17 mouse cellular contexts compared by ENCODE assay signal in the genomic region with DNA sequence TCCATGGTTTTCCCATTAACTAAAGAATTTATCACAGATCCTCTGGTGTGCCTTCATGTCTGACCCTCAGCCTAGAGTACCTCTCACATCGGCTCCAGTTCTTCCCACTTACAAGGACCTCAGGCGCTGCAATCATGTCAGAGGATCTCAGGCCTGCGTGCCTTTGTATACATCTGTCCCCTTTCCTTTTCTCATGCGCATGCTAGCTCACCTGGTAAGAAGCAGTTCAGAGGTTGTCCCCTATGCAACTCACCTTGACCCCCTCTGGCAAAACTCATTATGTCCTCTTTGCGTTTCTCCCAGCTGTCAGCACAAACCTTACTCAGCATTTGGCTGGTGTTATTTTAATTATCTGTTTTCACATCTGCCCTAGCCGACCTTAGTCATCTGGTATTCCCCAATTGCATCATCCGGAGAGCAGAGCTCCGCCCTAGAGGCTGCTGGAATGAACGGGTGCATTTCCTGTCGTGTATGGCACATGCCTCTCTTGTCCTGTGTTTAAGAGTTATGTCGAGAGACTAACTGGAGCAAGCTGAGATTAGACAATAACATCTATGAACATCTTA.
A peak's percentile ranks its signal among the peaks of the same experiment; 100 is the strongest.
DNase-seq lines count a peak whose midpoint lies in the region; ATAC-seq and TF ChIP-seq lines count a peak whose summit lies in the region.
"Had no signal": no experiment of that assay in that cellular context is flagged by ENCODE, and none has a peak within 500 bp of the region (broad histone marks: within the 10 kb centered on the region; RNA-seq: fewer than 3 reads in every experiment).

No protein-coding gene starts in this region.

- H3K9ac ChIP-seq in liver, postnatal 0 days (replicated peaks) = no peak overlapping the region
- H3K9ac ChIP-seq in liver, embryonic 11.5 days (ENCODE audit: low read depth, low read length) = no peak overlapping the region
- H3K9ac ChIP-seq in CH12.LX (ENCODE audit: insufficient read depth, low read depth) = no peak overlapping the region
- H3K9ac ChIP-seq: embryonic facial prominence, embryonic 12.5 days; kidney, embryonic 15.5 days; limb, embryonic 12.5 days had no signal

- TF ChIP-seq EP300 in liver, postnatal 0 days (IDR thresholded peaks at IDR 0.05; ENCODE audit: low read depth) = no peak
- TF ChIP-seq EP300 in CH12.LX (IDR thresholded peaks at IDR 0.05; ENCODE audit: low read length) = no peak

- no peak overlapping the region for H3K4me3 ChIP-seq in liver, postnatal 0 days (ENCODE audit: low read depth, low read length)
- no peak overlapping the region for H3K4me3 ChIP-seq in liver, embryonic 11.5 days (ENCODE audit: low read depth, low read length)
- H3K4me3 ChIP-seq in CH12.LX (replicated peaks in 1 of 3; ENCODE audit: low read depth in 2 of 3, low read length in 2 of 3, poor library complexity in 1 of 3) = no peak overlapping the region
- H3K4me3 ChIP-seq: embryonic facial prominence, embryonic 12.5 days; kidney, embryonic 15.5 days; limb, embryonic 12.5 days had no signal

- peaks cover 5% of the 10 kb centered on the region; the same call in 1 of the 2 replicates for H3K4me1 ChIP-seq in liver, postnatal 0 days (ENCODE audit: insufficient read depth)
- H3K4me1 ChIP-seq in liver, embryonic 11.5 days (replicated peaks; ENCODE audit: control insufficient read depth, insufficient read depth, low read length) = peaks cover 10% of the 10 kb centered on the region
- peaks cover 10 to 17% of the 10 kb centered on the region in 2 experiments; a peak in 3 of 4 replicates for H3K4me1 ChIP-seq in CH12.LX (ENCODE audit: control insufficient read depth in 1 of 2, insufficient read depth in 2 of 2)

- H3K36me3 ChIP-seq in liver, postnatal 0 days (replicated peaks; ENCODE audit: insufficient read depth, low read length) = no peaks in the 10 kb centered on the region
- H3K36me3 ChIP-seq in liver, embryonic 11.5 days (ENCODE audit: control insufficient read depth, insufficient read depth, low read length) = no peaks in the 10 kb centered on the region
- H3K36me3 ChIP-seq in CH12.LX (replicated peaks in 1 of 2; ENCODE audit: control insufficient read depth in 1 of 2, insufficient read depth in 1 of 2, low read length in 1 of 2) = no peaks in the 10 kb centered on the region
- H3K36me3 ChIP-seq: embryonic facial prominence, embryonic 12.5 days; kidney, embryonic 15.5 days; limb, embryonic 12.5 days had no signal

- no peak for TF ChIP-seq RAD21 in CH12.LX (IDR thresholded peaks at IDR 0.05; ENCODE audit: low read depth, low read length)

- WGBS in liver, postnatal 0 days (ENCODE audit: insufficient replicate concordance) = 67% methylated on average over 11 of the region's 11 CpGs
- WGBS in liver, embryonic 11.5 days = 76% methylated on average over 11 of the region's 11 CpGs

- no peak overlapping the region for H3K4me2 ChIP-seq in liver, postnatal 0 days (ENCODE audit: low read depth, low read length)
- H3K4me2 ChIP-seq in liver, embryonic 11.5 days = no peak overlapping the region
- no peak overlapping the region for H3K4me2 ChIP-seq in CH12.LX (ENCODE audit: insufficient read depth, low read depth, poor library complexity, severe bottlenecking)
- H3K4me2 ChIP-seq: embryonic facial prominence, embryonic 12.5 days; kidney, embryonic 15.5 days; limb, embryonic 12.5 days; midbrain, embryonic 11.5 days had no signal

- no peaks in the 10 kb centered on the region for H3K9me3 ChIP-seq in liver, postnatal 0 days (ENCODE audit: low read length)
- H3K9me3 ChIP-seq in liver, embryonic 11.5 days (ENCODE audit: control insufficient read depth, low read length) = no peaks in the 10 kb centered on the region
- peaks cover 3% of the 10 kb centered on the region for H3K9me3 ChIP-seq in CH12.LX (replicated peaks; ENCODE audit: low read length)
- H3K9me3 ChIP-seq: embryonic facial prominence, embryonic 12.5 days; kidney, embryonic 15.5 days had no signal

- peak; percentile 33; the same call in 1 of the 2 replicates for ATAC-seq in liver, postnatal 0 days
- ATAC-seq in liver, embryonic 11.5 days (replicated peaks; ENCODE audit: low FRiP score) = no peak
- ATAC-seq: forebrain, embryonic 16.5 days had no signal

- H3K27ac ChIP-seq in liver, postnatal 0 days (ENCODE audit: low read depth) = no peak overlapping the region
- no peak overlapping the region for H3K27ac ChIP-seq in liver, embryonic 11.5 days (ENCODE audit: low read depth, low read length)
- no peak overlapping the region for H3K27ac ChIP-seq in CH12.LX (ENCODE audit: insufficient read depth, low read depth)
- H3K27ac ChIP-seq: embryonic facial prominence, embryonic 12.5 days; limb, embryonic 12.5 days; macrophage had no signal

- no peak for TF ChIP-seq POLR2A in CH12.LX (IDR thresholded peaks at IDR 0.05; ENCODE audit: low read depth, low read length)

- no peak for TF ChIP-seq CTCF in liver, postnatal 0 days (IDR thresholded peaks at IDR 0.05; ENCODE audit: low read depth)
- TF ChIP-seq CTCF in CH12.LX (conservative IDR thresholded peaks at IDR 0.05 in 1 of 2, IDR thresholded peaks at IDR 0.05 in 1 of 2; ENCODE audit: low read depth in 2 of 2, low read length in 2 of 2) = no peak

- no peaks in the 10 kb centered on the region for H3K79me2 ChIP-seq in CH12.LX (replicated peaks; ENCODE audit: control insufficient read depth, extremely low read depth, insufficient read depth, poor library complexity, severe bottlenecking)

- DNase-seq in liver, postnatal 0 days = no peak
- DNase-seq in liver, embryonic 11.5 days (ENCODE audit: low spot score) = no peak
- DNase-seq in CH12.LX (ENCODE audit: extremely low read depth) = no peak
- peak; percentile 37 for DNase-seq in NIH3T3 (ENCODE audit: low read depth)
- peak; percentile 44 for DNase-seq in skeletal muscle tissue, adult 2 months (ENCODE audit: low read depth, low spot score)
- no peak for DNase-seq in thymus, postnatal 36 days
- no peak for DNase-seq in thymus, adult 18-20 months
- DNase-seq: adrenal gland, postnatal 36 days; cerebellum, adult 8-10 months; heart, adult 11 months; lung, adult 2 months had no signal

- H3K27me3 ChIP-seq in liver, postnatal 0 days (ENCODE audit: insufficient read depth, low read length) = 0 out of 2 replicates have a peak, but pooled peaks cover 2% of the 10 kb centered on the region
- H3K27me3 ChIP-seq in liver, embryonic 11.5 days (replicated peaks; ENCODE audit: control insufficient read depth, insufficient read depth, low read length) = no peaks in the 10 kb centered on the region
- H3K27me3 ChIP-seq in CH12.LX (replicated peaks) = no peaks in the 10 kb centered on the region
- H3K27me3 ChIP-seq: embryonic facial prominence, embryonic 12.5 days; kidney, embryonic 15.5 days; limb, embryonic 12.5 days had no signal

- in situ Hi-C loops in CH12.LX (cut with MboI; ENCODE audit: low pct_ligation_motif_present, low pct_unique_long_range_greater_than_20kb, low sequenced_read_pairs) = no loop called here

- dilution Hi-C loops in CH12.LX (cut with MboI; ENCODE audit: extremely low pct_ligation_motif_present, extremely low pct_unique_long_range_greater_than_20kb, low sequenced_read_pairs) = no loop called here

TF ChIP-seq in CH12.LX, 34 proteins besides CTCF, POLR2A, EP300 and RAD21:
- peak; percentile 48 for TF ChIP-seq ETS1 (conservative IDR thresholded peaks at IDR 0.05; ENCODE audit: low read depth, low read length)
- TF ChIP-seq KAT2A (IDR thresholded peaks at IDR 0.05; ENCODE audit: insufficient replicate concordance, low read length) = no peak
- TF ChIP-seq MAFK (IDR thresholded peaks at IDR 0.05; ENCODE audit: insufficient replicate concordance, low read length) = peak; percentile 35; the same call in 1 of the 2 replicates
- TF ChIP-seq BHLHE40 (IDR thresholded peaks at IDR 0.05; ENCODE audit: low read depth, low read length) = peak; percentile 49

Comparison
In these comparisons a context has a peak if more than half of its experiments do, and no peak if none do; other contexts are left out.
1. DNase-seq: peak in NIH3T3 (single experiment) and skeletal muscle tissue, adult 2 months (single experiment); none in liver, postnatal 0 days (single experiment), liver, embryonic 11.5 days (single experiment), CH12.LX (single experiment), thymus, postnatal 36 days (0 of 2) and thymus, adult 18-20 months (0 of 2).